Mouse (Mus musculus): ENCODE results near the gene Usp4.

Gene Usp4

DNA sequence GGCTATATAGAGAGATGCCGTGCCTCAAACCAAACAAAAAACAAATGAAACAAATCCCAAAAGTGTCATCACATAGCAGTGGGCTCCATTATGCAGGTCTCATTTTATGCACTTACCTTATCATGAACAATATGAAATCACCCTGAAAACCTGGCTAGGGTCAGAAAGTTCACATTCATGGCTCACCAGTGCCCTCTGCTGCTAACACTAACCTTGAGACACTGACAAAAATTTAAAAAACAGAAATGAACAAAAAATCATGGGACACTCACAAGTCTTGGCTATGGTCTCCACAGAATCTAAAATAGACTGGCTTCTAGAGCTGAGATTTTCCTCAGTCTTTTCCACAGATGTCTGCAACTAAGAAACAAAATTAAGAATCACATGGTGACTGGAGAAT, 64.6 kb downstream of the Usp4 start:
- peak; percentile 52 for DNase-seq

- DNase-seq: no peak
Observed at GRCm38 (mm10) chr9:108428384-108428783, 80.7 kb downstream of the Usp4 start, which contains the start of gene Ccdc36. Gene Ccdc36 (minus strand): TSS chr9:108428484.

DNA sequence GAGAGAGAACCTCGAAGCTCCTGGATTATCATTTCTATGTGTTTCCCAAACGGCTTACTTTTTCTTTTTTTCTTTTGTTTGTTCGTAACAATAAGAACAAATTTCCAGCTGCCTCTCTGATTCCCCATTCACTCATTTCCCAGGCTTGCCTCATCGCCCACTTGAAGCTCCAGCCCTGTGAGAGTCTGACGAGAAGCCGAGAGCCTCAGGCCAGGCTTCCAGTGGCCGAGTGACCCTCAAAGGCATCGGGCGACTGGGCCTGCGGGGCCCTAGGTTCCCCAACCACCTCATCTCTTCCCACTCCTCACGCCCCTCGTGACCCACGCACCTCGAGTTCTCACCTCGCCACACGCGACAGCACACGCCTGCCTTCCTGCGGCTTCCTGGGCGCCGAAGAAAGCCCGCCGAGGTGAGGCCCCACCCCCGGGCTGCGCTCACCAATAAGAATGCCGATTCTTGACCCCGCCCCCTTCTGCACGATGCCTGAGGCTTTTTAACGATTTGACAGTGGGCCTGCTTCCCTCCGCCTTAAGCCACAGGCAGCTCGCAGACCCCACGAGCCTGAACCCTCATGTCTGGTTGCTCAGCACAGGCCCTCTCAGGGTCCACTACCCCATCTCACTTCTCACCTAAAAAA, 83.9 kb downstream of the Usp4 start:
- peak; percentile 33 for DNase-seq

- DNase-seq: no peak
Observed at GRCm38 (mm10) chr9:108436182-108436581, 88.5 kb downstream of the Usp4 start, which contains the start of gene BC048562. Gene BC048562 (plus strand): TSS chr9:108436482.

- no peak for DNase-seq
Observed at GRCm38 (mm10) chr9:108439176-108439575, 91.5 kb downstream of the Usp4 start.

- DNase-seq: no peak
Observed at GRCm38 (mm10) chr9:108440485-108440884, 92.8 kb downstream of the Usp4 start.

- DNase-seq: no peak
Observed at GRCm38 (mm10) chr9:108441236-108441919, 93.7 kb downstream of the Usp4 start.

Data from lung, postnatal 14 days (tissue).